Mouse (Mus musculus) embryonic fibroblast, embryonic 13.5 days (primary cell): Measurements from ENCODE around the gene Tmem161a.

ENCODE experiments used
- CTCF ChIP-seq: IDR thresholded peaks from 2 replicates; pipeline ENCODE4 v1.5.1; 2011; ENCODE audit warnings: mild to moderate bottlenecking, control low read depth, low read length, moderate library complexity, borderline replicate concordance; ENCODE audit not compliant: insufficient read depth
- POLR2A ChIP-seq: IDR thresholded peaks from 2 replicates; pipeline ENCODE4 v1.6.1; 2011; ENCODE audit warnings: low read depth, mild to moderate bottlenecking, control low read depth, low read length, moderate library complexity

DNA sequence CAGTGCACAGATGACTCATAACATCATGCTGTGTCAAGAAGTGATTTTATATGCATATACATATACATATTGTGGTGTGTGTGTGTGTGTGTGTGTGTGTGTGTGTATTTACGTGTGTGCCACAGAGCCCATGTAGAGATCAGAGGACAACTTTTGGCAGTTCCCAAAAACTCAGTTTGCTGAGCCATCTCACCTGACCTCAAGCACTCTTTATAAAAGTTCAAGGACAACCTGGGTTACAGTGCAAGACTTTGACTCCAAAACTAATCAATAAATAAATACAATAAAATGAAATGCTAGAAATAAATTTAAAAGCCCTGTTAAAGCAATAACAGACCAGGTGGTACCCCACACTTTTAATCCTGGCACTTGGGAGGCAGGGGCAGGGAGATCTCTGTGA lies 39.1 kb downstream of the Tmem161a start:
- TF ChIP-seq CTCF (no peak), POLR2A (no peak)
